Mouse (Mus musculus): ENCODE results near the gene Abcg5.

GRCm38 (mm10) chr17:84639796-84640378, 42.9 kb downstream of the Abcg5 start:
- TF ChIP-seq CTCF (IDR thresholded peaks at IDR 0.05; ENCODE audit: low read depth, low read length): no peak
- TF ChIP-seq POLR2A (IDR thresholded peaks at IDR 0.05; ENCODE audit: borderline replicate concordance, low read depth, low read length): no peak
